16 mouse cellular contexts compared by ENCODE assay signal in the genomic region with DNA sequence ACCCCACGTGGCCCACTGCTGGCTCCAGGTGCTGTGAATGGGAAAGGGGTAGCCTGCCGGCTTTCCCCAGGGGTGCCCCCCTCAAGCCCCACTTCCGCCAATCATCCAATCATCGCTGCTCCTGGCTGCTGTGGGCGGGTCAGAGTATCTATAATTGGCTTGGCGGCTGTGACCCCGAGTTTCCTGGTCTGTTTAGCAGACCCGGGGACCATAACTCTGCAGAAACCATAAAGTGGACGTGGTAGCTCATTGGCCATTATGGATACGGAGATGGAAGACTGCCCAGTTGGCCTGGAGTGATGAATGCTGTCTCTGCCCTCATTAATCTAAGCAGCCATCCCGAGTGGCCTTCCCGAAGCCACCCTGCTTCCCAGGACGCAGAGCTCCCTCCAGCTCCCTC. TPM values are rescaled to one million over a fixed set of nuclear protein-coding genes. Genes with fewer than 3 reads are reported as not detected.
A peak's percentile ranks its signal among the peaks of the same experiment; 100 is the strongest.
DNase-seq lines count a peak whose midpoint lies in the region; ATAC-seq and TF ChIP-seq lines count a peak whose summit lies in the region.
"Had no signal": no experiment of that assay in that cellular context is flagged by ENCODE, and none has a peak within 500 bp of the region (broad histone marks: within the 10 kb centered on the region; RNA-seq: fewer than 3 reads in every experiment).

No protein-coding gene starts in this region.

- H3K4me1 ChIP-seq in heart, embryonic 10.5 days = peaks cover 11% of the 10 kb centered on the region
- peaks cover 14% of the 10 kb centered on the region for H3K4me1 ChIP-seq in neural tube, embryonic 13.5 days (replicated peaks)
- no peaks in the 10 kb centered on the region for H3K4me1 ChIP-seq in intestine, postnatal 0 days (replicated peaks; ENCODE audit: control insufficient read depth, insufficient read depth, low read length)
- H3K4me1 ChIP-seq: midbrain, embryonic 13.5 days had no signal

- peaks cover 41% of the 10 kb centered on the region for H3K36me3 ChIP-seq in heart, embryonic 10.5 days
- H3K36me3 ChIP-seq in neural tube, embryonic 13.5 days = no peaks in the 10 kb centered on the region
- peaks cover 5% of the 10 kb centered on the region for H3K36me3 ChIP-seq in intestine, postnatal 0 days (ENCODE audit: control insufficient read depth, insufficient read depth)

- 0 out of 2 replicates have a peak, but pooled peaks have one; percentile 18 for ATAC-seq in common myeloid progenitor, adult 5-6 weeks (replicated peaks; ENCODE audit: low read depth, poor library complexity, severe bottlenecking)
- ATAC-seq in neural tube, embryonic 13.5 days (ENCODE audit: low read depth) = 0 out of 2 replicates have a peak, but pooled peaks have one; percentile 32
- ATAC-seq in intestine, postnatal 0 days = no peak
- ATAC-seq: intestine, embryonic 16.5 days; midbrain, embryonic 13.5 days had no signal

- H3K9ac ChIP-seq in neural tube, embryonic 13.5 days = no peak overlapping the region
- H3K9ac ChIP-seq in intestine, postnatal 0 days (ENCODE audit: low read depth, low read length) = no peak overlapping the region
- H3K9ac ChIP-seq: limb, embryonic 13.5 days; midbrain, embryonic 13.5 days had no signal

- TF ChIP-seq CTCF in layer of hippocampus, adult 2 months (conservative IDR thresholded peaks at IDR 0.05) = no peak
- no peak for TF ChIP-seq CTCF in intestine, postnatal 0 days (IDR thresholded peaks at IDR 0.05; ENCODE audit: low read depth)

- H3K27me3 ChIP-seq in heart, embryonic 10.5 days (ENCODE audit: insufficient read depth, poor library complexity, severe bottlenecking) = no peaks in the 10 kb centered on the region
- no peaks in the 10 kb centered on the region for H3K27me3 ChIP-seq in neural tube, embryonic 13.5 days
- no peaks in the 10 kb centered on the region for H3K27me3 ChIP-seq in intestine, postnatal 0 days (replicated peaks; ENCODE audit: control insufficient read depth, insufficient read depth, low read length)
- H3K27me3 ChIP-seq: limb, embryonic 13.5 days; midbrain, embryonic 13.5 days had no signal

- H3K27ac ChIP-seq in heart, embryonic 10.5 days = no peak overlapping the region
- peak overlapping the region; percentile 64 for H3K27ac ChIP-seq in layer of hippocampus, adult 2 months
- peak overlapping the region; percentile 46 for H3K27ac ChIP-seq in neural tube, embryonic 13.5 days (replicated peaks)
- H3K27ac ChIP-seq in intestine, postnatal 0 days (ENCODE audit: low read depth, low read length) = no peak overlapping the region
- H3K27ac ChIP-seq: limb, embryonic 13.5 days; midbrain, embryonic 13.5 days had no signal

- peak overlapping the region; percentile 20 for H3K4me2 ChIP-seq in neural tube, embryonic 13.5 days
- no peak overlapping the region for H3K4me2 ChIP-seq in intestine, postnatal 0 days (replicated peaks; ENCODE audit: low read depth)
- H3K4me2 ChIP-seq: limb, embryonic 13.5 days; midbrain, embryonic 13.5 days had no signal

- 46% methylated on average over 13 of the region's 13 CpGs for WGBS in heart, embryonic 10.5 days
- 42% methylated on average over 13 of the region's 13 CpGs for WGBS in neural tube, embryonic 13.5 days
- 58% methylated on average over 13 of the region's 13 CpGs for WGBS in intestine, postnatal 0 days

- no peak for DNase-seq in heart, embryonic 10.5 days (ENCODE audit: low spot score)
- no peak for DNase-seq in heart, adult 9 months (ENCODE audit: low spot score in 2 of 2)
- DNase-seq in layer of hippocampus, adult 2 months (ENCODE audit: low spot score in 2 of 2) = no peak
- DNase-seq in layer of hippocampus, adult 9-10 months (ENCODE audit: low spot score) = no peak
- no peak for DNase-seq in natural killer cell, adult 2 months (ENCODE audit: low spot score in 2 of 2)
- DNase-seq: cerebellum, adult 9-10 months; gastrocnemius, postnatal 25 days; lung, adult 18-20 months; lung, postnatal 4 days; right cerebral cortex, postnatal 14 days had no signal

- no peaks in the 10 kb centered on the region for H3K9me3 ChIP-seq in heart, embryonic 10.5 days
- H3K9me3 ChIP-seq in neural tube, embryonic 13.5 days = no peaks in the 10 kb centered on the region
- H3K9me3 ChIP-seq in intestine, postnatal 0 days (ENCODE audit: control insufficient read depth) = no peaks in the 10 kb centered on the region
- H3K9me3 ChIP-seq: limb, embryonic 13.5 days; midbrain, embryonic 13.5 days had no signal

- H3K4me3 ChIP-seq in heart, embryonic 10.5 days = peak overlapping the region; percentile 18; the same call in 1 of the 2 replicates
- no peak overlapping the region for H3K4me3 ChIP-seq in layer of hippocampus, adult 2 months
- no peak overlapping the region for H3K4me3 ChIP-seq in neural tube, embryonic 13.5 days
- H3K4me3 ChIP-seq in intestine, postnatal 0 days (ENCODE audit: low read depth, low read length) = no peak overlapping the region
- H3K4me3 ChIP-seq: limb, embryonic 13.5 days; midbrain, embryonic 13.5 days had no signal

RNA-seq across cellular contexts. Expression of a gene that starts 20.5 kb away (rescaled TPM):
- polyA plus RNA-seq in heart, embryonic 10.5 days (2016; fragmentation: Nextera tagmentation; extraction: Ambion mirVana) = 69.3 and 74.1 TPM in 2 replicates
- total RNA-seq in layer of hippocampus, adult 2 months (2021) = 10 to 100 TPM; 19.4 to 19.7 TPM
- total RNA-seq in common myeloid progenitor, adult 5-6 weeks (2017) = 41.1 and 53.9 TPM in 2 replicates
- 45.9 and 49.4 TPM in 2 replicates for polyA plus RNA-seq in neural tube, embryonic 13.5 days (2015; fragmentation: Nextera tagmentation; extraction: Ambion mirVana)
- polyA plus RNA-seq in intestine, postnatal 0 days (2015; fragmentation: Nextera tagmentation; extraction: Ambion mirVana) = 77.8 and 80.6 TPM in 2 replicates

Comparison
In these comparisons a context has a peak if more than half of its experiments do, and no peak if none do; other contexts are left out.
1. H3K27ac ChIP-seq: peak in layer of hippocampus, adult 2 months (single experiment) and neural tube, embryonic 13.5 days (single experiment); none in heart, embryonic 10.5 days (single experiment) and intestine, postnatal 0 days (single experiment).